Mouse (Mus musculus): Measurements from ENCODE around the gene Hist1h2bc.

DNA sequence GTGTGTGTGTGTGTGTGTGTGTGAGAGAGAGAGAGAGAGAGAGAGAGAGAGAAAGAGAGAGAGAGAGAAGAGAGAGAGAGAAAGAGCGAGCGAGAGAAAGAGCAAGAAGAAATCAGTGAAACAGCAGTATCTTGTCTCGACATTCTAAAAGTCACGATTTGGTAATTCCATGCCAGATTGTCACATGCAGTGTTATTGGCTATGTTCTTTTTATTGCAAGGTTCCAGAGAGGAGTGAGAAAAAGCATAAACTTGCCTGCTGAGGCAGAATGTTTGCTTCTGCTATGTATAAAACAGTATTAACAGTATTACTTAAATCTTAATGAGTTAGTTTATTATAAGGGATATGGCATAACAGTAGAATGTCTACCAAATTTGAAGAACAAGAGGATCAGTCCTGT is 2.0 kb downstream of the Hist1h2bc start:
- TF ChIP-seq POLR2A (IDR thresholded peaks at IDR 0.05; ENCODE audit: insufficient read depth, low read length) (no peak), EP300 (IDR thresholded peaks at IDR 0.05; ENCODE audit: insufficient read depth, low read depth, low read length) (no peak)
